Mouse (Mus musculus): ENCODE measurements around the gene Olfr1370.
"Not testable (repeated sequence)": the region's sequence is repeated elsewhere in the genome, so short reads cannot be mapped to it uniquely, and the experiment has no call there.

The Olfr1370 gene

DNA sequence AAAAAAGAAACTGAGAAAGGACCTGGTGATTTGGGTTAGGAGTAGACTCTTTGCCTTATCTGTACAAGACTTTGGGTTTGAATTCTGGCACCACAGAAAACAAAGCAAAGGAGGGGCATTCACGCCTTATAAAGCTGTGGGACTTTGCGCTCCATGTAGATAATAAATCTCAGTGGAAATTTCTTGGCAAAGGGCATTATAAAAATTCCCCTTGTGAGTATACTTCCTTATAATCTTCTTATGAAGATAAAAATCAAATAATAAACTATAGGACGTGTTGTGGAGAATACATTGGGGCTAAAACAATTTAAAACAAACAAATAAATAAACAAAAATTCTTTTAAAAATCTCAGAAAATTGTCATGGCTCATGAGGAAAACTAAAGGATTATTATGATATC lies at the start of gene Olfr1370:
TSS of gene Olfr1370 (minus strand) at position 101 of the 400 bp plus-strand sequence.
- DNase-seq (ENCODE audit: low read depth in 1 of 2, low spot score in 2 of 2): no peak

DNA sequence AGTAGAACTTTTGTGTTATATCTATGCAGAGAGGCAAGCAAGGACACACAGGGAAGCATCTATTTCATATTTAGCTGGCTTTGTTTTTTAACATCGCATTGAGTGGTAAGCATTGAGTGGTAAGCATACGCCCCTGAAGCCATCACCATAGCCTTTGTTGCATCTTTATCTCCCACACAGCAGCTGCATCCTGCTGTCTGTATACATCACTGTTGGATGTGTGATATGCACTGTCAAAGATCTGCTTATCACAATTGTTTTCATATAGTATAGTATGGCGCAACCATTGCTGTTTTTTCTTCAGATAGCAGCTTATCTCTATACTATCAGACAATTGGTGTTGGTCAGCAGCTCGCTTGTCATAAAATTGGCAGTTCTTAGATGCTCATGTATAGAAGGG lies 39.4 kb upstream of the Olfr1370 start:
- no peak for DNase-seq (ENCODE audit: low read depth in 1 of 2, low spot score in 2 of 2)

DNA sequence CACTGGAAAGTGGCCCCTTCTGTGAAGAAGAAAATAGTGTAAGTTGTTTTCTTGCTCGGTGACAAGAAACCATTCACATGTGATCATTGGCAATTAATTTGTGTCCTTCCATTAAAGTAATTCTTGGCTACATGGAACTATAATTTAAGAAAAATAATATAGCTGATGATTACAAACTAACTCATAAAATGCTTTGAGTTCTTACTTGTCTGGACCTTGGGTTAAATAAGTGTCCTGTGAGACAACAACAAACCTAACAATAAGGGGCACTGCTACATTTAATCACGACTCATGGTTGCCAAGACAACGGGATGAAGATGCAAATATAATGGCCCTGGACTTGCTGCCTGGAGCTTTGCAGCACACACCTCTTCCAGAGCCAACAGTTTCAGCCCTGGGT lies 36.4 kb upstream of the Olfr1370 start, which contains the start of gene Olfr1369-ps1:
TSS of gene Olfr1369-ps1 (plus strand) at position 301 of the 400 bp plus-strand sequence.
- DNase-seq (ENCODE audit: low read depth in 1 of 2, low spot score in 2 of 2): not testable (repeated sequence)

DNA sequence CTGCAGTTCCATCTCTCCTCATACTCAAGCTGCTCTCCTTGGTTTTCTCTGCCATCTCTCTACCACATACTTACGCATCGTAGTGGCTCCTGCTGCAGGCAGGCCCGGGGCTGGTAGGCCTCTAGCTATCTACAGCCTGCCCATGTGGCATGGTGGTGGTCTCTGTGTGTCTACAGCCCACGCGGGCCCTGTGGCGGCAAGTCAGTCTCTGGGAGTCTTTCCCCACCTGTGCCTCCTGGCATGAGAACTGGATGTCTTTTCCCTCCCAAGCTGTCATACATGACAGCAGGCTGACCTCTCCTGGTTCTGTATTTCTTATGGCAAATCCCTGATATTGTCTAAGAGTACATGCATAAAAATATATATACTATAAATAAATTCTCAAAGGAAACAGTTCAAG lies 35.7 kb upstream of the Olfr1370 start:
- DNase-seq (ENCODE audit: low read depth in 1 of 2, low spot score in 2 of 2): no peak

DNA sequence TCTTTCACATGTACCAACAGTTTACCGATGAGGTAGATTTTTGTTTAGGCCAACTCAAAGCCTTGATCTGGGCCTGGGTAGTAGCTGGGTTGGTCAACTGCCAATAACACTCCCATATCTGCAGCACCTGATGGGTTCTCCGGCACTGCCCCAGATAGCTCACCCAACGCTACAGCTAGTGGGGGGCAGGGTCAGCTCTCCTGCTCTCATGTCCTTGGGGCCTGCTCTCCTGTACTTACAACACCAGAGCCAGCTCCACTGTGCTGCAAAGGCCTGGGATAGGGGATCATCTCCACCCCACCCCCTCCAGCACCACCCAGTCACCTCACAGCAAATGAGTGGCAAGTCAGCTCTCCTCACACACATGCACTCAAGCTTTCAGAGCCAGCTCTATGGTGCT lies 35.0 kb upstream of the Olfr1370 start:
- no peak for DNase-seq (ENCODE audit: low read depth in 1 of 2, low spot score in 2 of 2)

DNA sequence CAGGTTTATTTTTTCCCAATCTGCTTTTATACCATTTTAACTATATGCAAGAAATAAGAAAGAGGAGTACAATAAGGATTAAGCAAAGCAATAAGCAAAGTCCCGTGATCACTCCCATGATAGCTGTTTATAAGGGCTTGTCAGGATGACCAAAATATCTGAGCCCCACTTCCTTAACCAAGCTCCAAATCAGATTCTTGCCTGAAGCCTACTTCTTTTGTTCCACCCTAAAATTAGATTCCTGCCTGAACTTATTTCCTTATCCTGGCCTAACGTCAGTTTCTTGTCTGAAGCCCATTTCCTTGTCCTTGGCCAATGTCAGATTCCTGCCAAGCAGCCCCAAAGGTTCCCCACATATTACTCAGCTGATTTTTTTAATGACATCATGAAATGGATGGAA lies 7.9 kb upstream of the Olfr1370 start:
- no peak for DNase-seq (ENCODE audit: low read depth in 1 of 2, low spot score in 2 of 2)

DNA sequence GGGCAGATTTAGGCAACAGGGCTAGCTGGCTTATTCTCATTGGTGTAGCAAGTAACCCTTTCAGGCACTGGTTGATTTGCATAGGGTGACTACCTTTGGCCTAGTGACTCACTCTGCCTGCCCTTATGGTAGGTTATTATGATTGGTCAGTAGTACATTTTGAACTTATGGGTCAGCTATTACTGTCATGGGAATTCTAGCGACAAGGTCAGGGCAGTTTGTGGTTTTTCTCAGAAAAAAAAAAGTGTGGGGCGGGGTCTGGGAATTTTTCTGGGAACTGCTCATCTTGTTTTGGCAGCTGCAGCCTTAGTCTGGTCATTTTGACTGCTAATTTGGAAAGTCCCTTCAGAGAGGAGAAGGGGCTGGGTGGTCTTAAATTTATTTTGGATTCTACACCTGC lies 8.7 kb downstream of the Olfr1370 start:
- no peak for DNase-seq (ENCODE audit: low read depth in 1 of 2, low spot score in 2 of 2)

DNA sequence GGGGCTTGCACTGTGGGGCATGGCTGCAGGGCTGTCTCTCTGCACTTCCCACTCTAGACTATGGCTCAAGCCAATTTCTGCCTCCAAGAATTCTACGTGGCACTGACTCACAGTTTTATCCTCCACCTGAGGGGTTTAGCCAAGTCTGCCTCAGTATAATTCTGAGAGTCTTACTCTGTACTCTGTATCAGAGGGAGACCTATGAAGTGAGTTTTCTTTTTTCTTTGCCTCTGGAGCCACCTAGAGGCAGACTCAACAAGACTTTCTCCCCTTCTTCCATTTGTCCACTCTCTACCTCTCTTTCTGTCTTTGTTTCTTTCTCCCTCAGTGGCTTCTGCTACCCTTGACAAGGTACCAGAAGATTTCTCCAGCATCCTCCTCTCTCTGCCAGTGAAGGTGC lies 24.6 kb downstream of the Olfr1370 start:
- DNase-seq (ENCODE audit: low read depth in 1 of 2, low spot score in 2 of 2): no peak

DNA sequence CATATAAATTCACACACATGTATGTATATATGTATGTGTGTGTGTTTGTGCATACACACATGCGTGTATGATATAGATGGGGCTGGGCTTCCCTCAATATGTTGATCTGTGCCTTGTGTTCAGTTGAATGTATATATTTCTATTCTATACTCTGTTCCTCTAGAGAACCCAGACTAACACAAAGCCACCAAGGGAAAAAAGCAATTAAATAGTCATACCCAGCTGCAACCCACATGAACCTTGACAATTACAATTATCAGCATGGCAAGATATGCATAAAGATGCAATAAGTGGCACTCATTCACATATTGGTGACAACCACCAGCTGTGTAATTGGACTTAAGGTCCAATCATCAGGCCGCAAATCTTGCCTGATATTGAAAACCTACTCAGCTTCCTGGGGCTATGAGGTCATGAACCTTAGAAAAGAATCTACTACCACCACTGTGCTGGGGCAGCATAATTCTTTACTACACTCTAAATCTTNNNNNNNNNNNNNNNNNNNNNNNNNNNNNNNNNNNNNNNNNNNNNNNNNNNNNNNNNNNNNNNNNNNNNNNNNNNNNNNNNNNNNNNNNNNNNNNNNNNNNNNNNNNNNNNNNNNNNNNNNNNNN lies 34.1 kb downstream of the Olfr1370 start:
- no peak for DNase-seq (ENCODE audit: low read depth in 1 of 2, low spot score in 2 of 2)

DNA sequence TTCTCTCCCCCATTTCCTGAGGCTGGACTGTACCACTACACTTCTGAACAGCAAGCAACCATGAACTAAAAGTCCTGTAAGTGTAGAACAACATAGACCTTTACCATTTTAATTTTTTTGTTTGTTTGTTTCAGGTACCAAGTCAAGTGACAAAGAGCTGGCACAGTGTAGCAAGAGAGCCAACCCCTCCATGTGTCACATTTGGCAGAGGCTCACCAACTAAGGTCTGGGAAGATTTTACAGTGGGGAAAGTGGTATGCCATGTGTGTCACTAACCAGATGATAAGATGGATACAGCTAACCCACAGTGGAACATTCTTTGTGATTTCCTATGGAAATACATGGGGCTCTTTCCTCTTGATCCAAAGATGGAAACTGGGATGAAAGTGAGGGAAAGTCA lies 38.8 kb downstream of the Olfr1370 start:
- no peak for DNase-seq (ENCODE audit: low read depth in 1 of 2, low spot score in 2 of 2)

DNA sequence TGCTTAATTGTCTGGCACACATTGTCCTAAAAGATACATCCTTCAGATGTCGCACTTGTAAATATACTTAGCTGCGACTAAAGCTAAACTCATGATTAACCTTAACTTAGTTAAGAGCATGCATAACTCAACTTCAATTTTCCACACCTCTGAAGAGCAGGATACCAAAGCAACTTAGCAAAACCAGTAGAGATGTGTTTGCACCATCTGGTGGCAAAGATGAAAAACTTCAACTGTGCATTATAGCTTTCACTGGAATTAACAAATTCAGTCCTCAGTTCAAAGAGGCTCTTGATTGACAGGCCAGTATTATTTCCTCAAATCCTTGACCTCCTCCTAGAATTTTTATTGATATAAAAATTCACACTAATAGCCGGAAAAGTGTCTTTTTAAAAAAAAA lies 39.7 kb downstream of the Olfr1370 start:
- no peak for DNase-seq (ENCODE audit: low read depth in 1 of 2, low spot score in 2 of 2)

DNA sequence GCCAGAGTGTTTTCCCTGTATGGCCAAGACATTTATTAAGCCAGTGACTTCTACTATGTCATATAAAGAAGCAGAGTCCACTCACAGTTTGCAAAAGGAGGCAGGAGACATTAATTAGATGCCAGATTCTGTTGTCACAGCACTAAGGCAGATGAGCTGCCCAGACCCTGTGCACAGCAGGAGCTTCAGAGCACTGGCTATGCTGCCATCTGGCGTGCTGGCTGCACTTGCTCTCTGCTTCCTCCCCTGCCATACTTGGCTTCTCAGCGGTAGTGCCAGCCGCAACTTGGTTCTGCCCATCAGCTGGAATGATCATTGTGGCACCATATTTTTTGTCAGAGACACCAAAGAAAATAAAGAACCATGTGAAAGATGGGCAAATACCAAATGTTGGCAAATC lies 41.6 kb downstream of the Olfr1370 start:
- no peak for DNase-seq (ENCODE audit: low read depth in 1 of 2, low spot score in 2 of 2)

DNA sequence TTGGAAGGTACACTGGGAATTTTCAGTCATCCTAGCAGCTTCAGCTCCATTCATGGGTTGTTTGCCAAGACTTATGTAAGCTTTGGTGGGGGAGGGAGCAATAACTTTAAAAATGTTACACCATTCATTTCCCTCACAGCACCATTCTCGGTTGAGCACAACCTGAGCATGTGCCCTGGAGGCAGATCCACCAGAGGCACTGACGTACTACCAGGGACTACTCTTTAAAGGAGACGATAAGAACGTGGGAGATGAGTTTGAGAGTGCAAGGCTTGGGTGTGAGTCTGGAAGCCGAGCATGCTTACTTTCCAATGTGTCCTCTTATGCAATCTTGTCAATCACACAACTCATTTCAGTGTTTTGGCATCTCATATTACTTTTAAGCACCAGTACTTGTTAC lies 49.9 kb downstream of the Olfr1370 start:
- DNase-seq (ENCODE audit: low read depth in 1 of 2, low spot score in 2 of 2): no peak

All from monocyte, adult 2 months (primary cell).